Mouse (Mus musculus): ENCODE data around the gene Pik3r2. TPM values are rescaled to one million over a fixed set of nuclear protein-coding genes. Genes with fewer than 3 reads are reported as not detected.

Pik3r2 gene
- polyA plus RNA-seq, 1 experiment, result 86.8 TPM

DNA sequence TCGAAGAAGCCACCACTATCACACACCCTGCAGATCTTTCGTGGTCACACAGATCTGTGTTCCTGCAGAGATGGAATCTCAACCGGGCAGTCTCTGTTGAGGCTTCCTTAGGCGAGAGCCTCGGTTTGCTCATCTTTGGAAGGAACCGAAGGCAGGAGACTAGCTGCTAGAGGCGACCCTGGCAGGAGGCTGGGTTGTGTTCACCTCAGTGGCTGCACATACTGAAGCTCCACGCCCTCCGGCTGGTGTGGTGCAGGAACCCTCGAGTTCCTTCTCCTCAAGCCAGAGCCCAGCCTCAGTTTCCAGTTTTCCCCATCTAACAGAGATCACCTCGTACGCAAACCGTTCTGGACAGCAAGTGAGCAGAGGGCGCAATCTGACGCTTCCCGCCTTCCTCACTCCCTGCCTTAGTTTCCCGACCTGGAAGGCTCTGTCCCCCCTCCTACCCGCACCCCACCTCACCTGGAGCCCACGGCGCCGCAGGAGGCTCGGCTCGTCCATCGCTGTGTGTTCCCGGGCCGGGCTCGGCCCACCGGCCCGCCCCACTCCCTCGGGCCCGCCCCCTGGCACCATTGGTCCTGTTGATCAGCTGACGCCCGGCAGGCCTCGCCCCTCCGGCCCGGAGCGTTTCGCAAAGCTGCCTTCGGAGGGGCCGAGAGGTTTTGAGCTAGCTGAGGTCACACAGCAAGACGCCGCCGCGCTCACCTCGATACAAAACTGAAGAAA lies 28.1 kb upstream of the Pik3r2 start, which contains the start of gene Mast3:
Mast3 (minus strand) TSS at position 574 of the 726 bp plus-strand sequence.
- TF ChIP-seq GATA1 (IDR thresholded peaks at IDR 0.05; ENCODE audit: low read length), result no peak

DNA sequence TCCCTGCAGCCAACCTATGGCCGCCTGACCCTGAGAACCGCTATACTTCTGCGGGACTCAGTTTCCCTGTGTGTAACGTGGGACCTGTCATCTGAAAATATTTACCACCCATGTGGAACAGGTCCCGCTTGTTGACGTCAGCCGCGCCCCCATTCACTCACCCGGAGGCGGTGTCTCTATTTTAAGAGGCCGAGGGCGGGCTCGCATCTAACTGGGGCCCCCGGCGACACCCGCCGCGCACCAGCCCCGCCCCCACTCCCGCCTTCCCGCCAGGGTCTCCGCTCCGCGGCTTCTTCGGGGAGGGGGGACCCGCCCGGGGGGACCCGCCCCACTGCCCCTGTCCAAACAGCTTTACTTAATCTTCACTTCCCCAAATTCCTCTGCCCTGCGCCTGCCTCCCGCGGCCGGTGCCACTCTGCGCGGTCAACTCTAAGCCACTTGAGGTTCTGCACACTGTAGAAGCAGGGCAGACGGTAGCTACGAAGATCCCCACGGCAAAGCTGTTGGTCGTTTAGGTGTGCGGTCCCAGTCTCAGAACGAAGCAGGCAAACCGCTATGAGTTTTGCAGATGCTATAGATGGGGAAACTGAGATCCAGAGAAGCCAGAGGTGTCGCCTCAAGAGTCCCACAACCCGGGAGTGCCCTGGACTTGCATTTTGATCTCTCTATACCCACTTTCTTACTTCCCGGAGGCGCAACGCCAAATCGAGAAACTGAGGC lies 27.4 kb upstream of the Pik3r2 start:
- no peak for TF ChIP-seq GATA1 (IDR thresholded peaks at IDR 0.05; ENCODE audit: low read length)

DNA sequence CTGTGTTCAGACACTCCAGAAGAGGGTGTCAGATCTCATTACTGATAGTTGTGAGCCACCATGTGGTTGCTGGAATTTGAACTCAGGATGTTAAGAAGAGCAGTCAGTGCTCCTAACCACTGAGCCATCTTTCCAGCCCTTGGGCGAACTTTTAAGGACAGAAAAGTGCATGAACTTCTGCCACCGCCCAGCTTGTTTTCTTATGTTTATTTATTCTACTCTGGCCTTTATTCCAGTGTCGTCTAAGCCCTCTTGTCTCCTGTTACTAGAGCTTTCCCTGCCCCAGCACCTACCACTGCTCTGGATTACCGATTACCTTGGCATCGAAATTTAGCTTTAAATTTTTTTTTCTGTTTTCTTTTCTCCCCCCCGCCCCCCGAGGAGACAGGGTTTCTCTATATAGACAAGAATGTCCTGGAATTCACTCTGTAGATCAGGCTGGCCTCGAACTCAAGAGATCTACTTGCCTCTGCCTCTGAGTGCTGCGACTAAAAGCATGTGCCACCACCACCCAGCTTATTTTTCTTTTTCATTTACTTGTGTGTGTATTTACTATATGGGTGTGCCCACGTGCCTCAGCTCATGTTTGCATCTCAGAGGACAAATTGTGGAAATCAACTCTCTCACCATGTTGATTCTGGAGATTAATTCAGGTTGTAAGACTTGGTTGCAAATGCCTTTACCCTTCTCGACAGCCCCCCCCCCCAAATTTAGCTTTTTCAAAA lies 26.4 kb upstream of the Pik3r2 start:
- TF ChIP-seq GATA1 (IDR thresholded peaks at IDR 0.05; ENCODE audit: low read length), result no peak

DNA sequence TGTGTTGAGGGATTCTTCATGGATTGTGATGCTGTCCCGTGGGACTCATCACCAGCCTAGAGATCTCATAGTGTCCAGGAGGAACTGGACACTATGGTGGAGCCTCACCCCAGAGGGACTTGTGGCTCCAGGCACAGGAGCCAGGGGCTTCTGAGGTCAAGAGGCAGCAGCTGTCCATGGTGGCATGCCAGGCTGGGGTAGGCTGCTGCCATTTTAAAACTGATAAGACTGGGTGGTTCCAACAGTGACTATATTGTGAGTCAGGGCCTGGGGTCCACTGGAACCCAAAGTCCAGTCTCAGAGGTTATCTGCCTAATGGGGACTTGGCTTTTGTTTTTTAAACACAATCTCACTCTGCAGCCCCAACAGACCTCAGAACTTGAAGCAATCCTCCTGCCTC lies 25.3 kb upstream of the Pik3r2 start:
- no peak for TF ChIP-seq GATA1 (IDR thresholded peaks at IDR 0.05; ENCODE audit: low read length)

DNA sequence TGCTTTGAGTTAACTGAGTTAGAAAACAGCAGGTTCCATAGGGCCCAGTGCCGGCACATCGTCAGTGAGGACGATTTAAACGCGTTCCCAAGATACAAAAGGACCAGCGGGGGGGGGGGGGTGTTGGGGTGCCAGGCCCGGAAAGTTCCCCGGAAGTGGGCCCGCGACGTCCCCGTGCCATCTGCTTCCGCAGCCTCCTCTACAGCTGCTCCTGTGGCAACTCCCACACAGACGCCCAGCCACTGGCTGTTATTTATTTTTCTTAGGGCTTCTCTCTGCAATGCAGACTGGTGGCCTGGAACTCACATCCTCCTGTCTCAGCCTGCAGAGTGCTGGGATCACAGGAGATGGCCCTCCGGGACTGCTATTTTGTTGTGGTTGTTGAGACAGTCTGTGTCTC lies 24.6 kb upstream of the Pik3r2 start:
- TF ChIP-seq GATA1 (IDR thresholded peaks at IDR 0.05; ENCODE audit: low read length), result no peak

DNA sequence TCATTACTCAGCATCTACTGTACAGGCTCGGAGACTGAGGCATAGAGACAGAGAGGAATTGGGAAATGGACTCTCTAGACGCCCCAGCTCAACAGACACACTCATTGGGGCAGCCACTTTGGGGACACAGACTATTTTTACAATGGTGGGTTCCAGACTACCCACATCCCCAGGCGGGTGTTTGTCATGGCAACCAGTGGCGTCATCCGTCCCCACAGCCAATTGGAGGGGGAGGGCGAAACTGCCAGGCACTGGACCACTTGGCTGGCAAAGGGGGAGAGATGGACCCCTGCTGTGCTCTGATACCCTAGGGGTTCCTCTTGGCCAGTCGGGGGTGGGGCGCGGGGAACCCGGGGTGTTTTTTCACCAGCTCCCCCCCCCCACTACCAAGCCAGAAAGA lies 24.1 kb upstream of the Pik3r2 start:
- TF ChIP-seq GATA1 (IDR thresholded peaks at IDR 0.05; ENCODE audit: low read length), result no peak

DNA sequence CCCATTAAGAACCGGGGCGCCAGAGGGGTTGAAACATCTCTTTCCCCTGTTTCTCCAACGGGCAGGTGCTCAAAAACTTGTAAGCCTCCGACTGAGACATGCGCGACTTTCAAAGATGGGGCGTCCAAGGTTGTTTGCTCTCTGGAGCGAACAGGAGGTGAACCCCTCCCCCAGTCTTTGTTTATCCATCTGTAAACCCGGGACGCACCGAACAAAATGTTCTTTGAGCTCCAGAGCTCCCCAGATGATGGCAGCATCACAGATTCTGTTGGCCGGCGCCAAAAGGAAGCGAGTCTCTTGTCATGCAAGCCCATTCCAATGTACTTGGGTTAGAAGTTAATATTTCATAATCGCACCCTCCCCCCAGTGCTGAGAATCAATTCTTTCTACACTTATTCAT lies 21.8 kb upstream of the Pik3r2 start:
- TF ChIP-seq GATA1 (IDR thresholded peaks at IDR 0.05; ENCODE audit: low read length), result no peak

DNA sequence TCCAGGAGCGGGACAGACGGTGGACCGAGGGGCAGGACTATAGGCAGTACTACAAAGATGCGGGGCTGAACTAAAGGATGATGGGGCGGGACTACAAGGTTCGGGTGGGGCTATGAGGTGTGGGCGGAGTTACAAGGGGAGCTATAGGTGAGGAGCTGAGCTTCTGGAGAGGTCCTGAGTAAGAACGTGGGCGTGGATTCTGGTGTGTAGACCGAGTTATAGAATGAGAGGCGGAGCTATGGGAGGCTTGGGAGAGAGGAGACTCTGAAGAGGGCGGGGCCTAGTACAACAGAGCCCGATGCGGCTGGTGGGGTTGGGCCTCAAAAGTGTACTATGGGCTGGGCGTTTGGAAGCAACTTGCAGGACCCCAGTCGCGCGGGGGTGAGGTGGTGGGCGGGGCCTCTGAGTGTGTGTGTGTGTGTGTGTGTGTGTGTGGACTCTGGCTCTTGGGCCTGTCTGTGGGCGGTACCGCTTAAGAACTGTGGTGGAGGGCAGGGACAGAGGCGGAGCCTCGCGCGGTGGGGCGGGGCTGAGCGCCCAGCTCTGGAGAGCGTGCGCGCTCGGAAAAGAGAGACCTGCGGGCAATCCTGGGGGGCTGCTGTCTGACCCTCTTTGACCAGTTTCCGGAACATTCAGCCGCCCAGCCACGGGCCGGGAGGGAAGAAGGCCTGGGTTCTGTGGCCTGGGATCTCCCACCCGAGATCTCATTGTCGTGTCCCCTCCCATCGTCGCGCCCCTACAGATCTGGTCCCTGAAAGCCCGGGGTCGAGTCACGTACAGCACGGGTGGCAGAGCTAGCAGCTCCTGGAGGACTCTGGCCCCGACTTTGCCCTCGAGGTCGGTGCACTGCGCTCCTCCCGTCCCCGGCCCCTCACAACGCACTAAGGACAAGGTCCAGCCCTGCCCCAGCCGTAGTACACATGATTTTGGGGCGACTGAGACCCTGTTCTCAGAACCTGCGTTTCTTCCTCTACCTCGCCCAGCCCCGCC lies 20.9 kb upstream of the Pik3r2 start:
- TF ChIP-seq GATA1 (IDR thresholded peaks at IDR 0.05; ENCODE audit: low read length), result no peak

DNA sequence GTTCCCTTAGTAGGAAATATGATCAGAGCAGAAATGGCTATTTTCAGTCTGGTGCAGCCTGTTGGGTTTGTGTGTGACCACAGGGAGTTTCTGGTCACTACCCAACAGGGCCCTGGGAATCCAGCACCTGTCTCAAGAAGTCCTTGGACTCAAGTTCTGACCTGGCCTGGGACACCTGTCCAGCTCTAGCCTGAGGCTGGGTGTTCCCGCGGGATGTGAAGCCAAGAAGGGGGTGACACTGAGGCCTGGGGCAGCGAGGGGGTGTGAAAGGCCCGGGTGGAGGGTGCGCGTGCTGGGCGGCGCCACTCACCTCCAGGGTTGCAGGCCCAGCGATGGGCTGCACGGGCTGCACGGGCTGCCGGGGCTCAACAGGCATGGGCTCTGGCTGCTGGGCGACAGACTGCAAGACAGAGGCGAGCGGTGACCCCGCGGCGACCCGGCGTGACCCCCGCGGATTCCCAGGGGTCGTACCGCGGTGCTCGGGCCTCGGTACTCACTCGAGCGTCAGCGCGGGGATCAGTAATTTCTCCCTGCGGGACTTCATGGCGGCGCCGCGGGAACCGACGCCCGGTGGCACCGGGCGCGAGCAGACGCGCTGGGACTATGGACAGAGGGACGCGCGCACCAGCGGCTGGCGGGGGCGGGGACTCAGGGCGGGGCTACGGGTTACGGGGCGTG lies 20.0 kb upstream of the Pik3r2 start:
- no peak for TF ChIP-seq GATA1 (IDR thresholded peaks at IDR 0.05; ENCODE audit: low read length)

DNA sequence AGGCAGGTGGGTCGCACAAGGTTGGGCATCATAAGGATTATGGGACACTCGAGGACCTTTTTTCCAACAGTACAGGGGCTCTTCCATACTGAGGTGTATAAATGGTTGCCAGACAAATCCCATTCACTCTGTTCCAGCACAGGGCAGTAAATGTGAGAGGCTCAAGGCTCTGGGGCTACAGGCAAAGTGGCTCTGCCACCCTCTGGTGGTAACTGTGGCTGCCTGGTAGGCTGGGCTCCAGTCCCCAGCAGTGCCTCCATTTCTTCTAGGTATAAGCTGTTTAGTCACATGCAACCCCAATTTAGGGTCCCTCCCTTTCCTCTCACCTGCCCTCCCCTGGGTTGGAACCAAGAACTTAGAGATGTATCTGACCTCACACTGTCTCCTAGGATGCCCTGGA lies 18.9 kb upstream of the Pik3r2 start:
- TF ChIP-seq GATA1 (IDR thresholded peaks at IDR 0.05; ENCODE audit: low read length), result no peak

DNA sequence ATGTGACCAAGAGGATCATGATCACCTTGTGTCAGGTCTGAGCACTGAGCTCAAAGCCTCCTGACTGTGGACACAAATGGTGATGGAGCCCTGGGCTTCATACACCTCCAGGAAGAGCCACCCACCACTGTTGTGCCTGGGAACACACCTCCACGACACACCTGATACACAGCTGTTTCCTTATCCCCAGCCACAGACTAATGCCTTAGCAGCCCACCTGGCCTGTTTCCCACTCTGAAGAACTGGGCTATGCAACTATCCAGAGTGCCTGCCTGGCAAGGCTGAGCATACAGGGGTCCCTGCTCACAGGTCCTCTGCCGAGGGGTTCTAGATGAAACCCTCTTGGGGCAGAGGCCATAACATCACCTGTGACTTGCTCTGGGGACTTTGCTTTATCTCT lies 17.7 kb upstream of the Pik3r2 start:
- no peak for TF ChIP-seq GATA1 (IDR thresholded peaks at IDR 0.05; ENCODE audit: low read length)

DNA sequence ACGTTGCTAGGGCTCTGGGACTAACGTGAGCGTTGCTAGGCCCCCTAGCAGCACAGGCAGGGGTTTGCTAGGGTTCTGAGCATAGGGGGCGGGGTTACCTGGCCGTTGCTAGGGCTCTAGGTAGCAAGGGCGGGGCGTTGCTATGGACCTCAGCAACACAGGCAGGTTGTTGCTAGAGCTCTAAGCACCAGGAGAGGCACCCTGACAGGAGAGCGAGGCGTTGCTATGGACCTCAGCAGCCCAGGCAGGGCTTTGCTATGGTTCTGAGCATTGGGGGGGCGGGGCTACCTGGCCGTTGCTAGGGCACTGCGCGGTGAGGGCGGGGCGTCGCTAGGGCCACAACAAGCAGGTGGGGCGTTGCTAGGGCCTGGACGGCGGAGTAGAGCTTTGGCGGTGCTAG lies 16.2 kb upstream of the Pik3r2 start:
- TF ChIP-seq GATA1 (IDR thresholded peaks at IDR 0.05; ENCODE audit: low read length), result no peak

DNA sequence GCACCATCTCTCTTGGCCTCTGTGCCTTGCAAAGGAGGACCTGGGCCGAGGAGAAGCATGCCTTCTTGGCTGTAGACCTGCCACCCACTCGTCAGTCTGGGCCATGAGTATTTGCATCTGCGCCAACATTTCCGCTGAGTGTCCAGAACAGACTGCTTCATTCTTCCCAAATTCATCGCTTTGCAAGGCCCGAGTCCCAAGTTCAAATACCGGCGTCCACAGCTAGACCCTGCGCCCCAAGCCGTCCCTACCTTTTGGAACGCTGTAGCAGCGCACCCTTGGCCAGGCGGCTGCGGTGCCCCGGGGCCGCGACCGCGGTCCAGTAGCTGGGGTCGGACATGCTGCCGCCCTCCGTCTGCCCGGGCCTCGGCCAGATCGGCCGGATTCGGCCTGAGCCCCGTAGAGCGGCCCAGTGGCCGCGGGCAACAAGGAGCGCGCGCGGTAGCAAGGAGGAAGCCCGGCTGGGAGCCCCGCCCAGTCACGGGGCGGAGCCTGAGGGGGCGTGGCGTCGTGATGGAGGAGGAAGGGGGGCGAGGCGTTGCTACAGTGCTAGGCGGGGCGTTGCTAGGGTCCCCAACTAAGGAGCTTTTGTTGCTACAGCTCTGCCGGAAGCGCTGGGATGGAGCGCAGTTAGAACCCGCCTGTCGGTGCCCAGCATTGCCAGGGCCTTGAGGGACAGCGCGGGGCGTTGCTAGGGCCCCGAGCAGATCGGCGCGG lies 15.6 kb upstream of the Pik3r2 start:
- TF ChIP-seq GATA1 (IDR thresholded peaks at IDR 0.05; ENCODE audit: low read length), result no peak

DNA sequence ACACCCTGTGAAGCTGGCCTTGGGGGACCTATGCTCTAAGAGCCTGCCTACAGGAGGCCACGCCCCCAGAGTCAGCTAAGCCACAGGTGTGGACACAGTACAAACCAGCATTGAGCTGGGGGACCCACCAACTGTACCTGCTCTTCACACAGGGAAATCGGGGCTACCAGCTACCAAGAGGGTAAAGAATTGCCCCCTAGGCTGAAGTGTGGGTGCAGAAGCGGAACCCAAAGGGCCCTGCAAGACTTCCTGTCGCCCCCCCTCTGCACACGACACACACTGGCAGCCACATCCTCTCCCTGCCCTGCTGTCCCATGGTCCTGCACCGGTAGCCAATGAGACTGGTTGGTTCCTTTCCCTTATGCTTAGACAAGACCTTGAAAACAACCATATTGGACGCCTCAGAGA lies 14.8 kb upstream of the Pik3r2 start:
- TF ChIP-seq GATA1 (IDR thresholded peaks at IDR 0.05; ENCODE audit: low read length), result no peak

Data from G1E-ER4 (cell line).